Mouse (Mus musculus): Measurements from ENCODE around the gene Arid5b. TPM values are rescaled to one million over a fixed set of nuclear protein-coding genes. Genes with fewer than 3 reads are reported as not detected.

The Arid5b gene
- polyA plus RNA-seq, 1 experiment = 14.3 TPM

- Histone ChIP-seq H3K4me3 (replicated peaks; ENCODE audit: control insufficient read depth, low read depth, low read length) (no peak overlapping the region), H3K4me1 (ENCODE audit: control insufficient read depth, insufficient read depth, low read length) (peaks cover 4% of the 10 kb centered on the region), H3K27ac (ENCODE audit: control insufficient read depth, insufficient read depth, low read depth, low read length, poor library complexity) (peak overlapping the region; percentile 8; the same call in 1 of the 2 replicates)
- 3% methylated on average over 5 of the region's 5 CpGs for WGBS
- TF ChIP-seq POLR2A (IDR thresholded peaks at IDR 0.05; ENCODE audit: borderline replicate concordance, control insufficient read depth, low read depth, low read length) = no peak
- TF ChIP-seq CTCF (IDR thresholded peaks at IDR 0.05; ENCODE audit: control insufficient read depth, insufficient read depth, low read length) = 0 out of 2 replicates have a peak, but pooled peaks have one; percentile 13
Observed at GRCm38 (mm10) chr10:68238707-68239425, 39.7 kb downstream of the Arid5b start.

- H3K4me1 ChIP-seq (ENCODE audit: control insufficient read depth, insufficient read depth, low read length) = peaks cover 4% of the 10 kb centered on the region
- no peak for TF ChIP-seq POLR2A (IDR thresholded peaks at IDR 0.05; ENCODE audit: borderline replicate concordance, control insufficient read depth, low read depth, low read length)
- TF ChIP-seq CTCF (IDR thresholded peaks at IDR 0.05; ENCODE audit: control insufficient read depth, insufficient read depth, low read length) = no peak
- H3K4me3 ChIP-seq (replicated peaks; ENCODE audit: control insufficient read depth, low read depth, low read length) = no peak overlapping the region
- H3K27ac ChIP-seq (ENCODE audit: control insufficient read depth, insufficient read depth, low read depth, low read length, poor library complexity) = no peak overlapping the region; the same call in 1 of the 2 replicates
- WGBS = 69% methylated on average over 3 of the region's 3 CpGs
Observed at GRCm38 (mm10) chr10:68238182-68238581, 40.4 kb downstream of the Arid5b start.

GRCm38 (mm10) chr10:68236956-68237455, 41.5 kb downstream of the Arid5b start:
- Histone ChIP-seq H3K4me1 (ENCODE audit: control insufficient read depth, insufficient read depth, low read length) (peaks cover 4% of the 10 kb centered on the region), H3K27ac (ENCODE audit: control insufficient read depth, insufficient read depth, low read depth, low read length, poor library complexity) (no peak overlapping the region), H3K4me3 (replicated peaks; ENCODE audit: control insufficient read depth, low read depth, low read length) (no peak overlapping the region)
- 90% methylated on average over 14 of the region's 14 CpGs for WGBS
- TF ChIP-seq POLR2A (IDR thresholded peaks at IDR 0.05; ENCODE audit: borderline replicate concordance, control insufficient read depth, low read depth, low read length) = no peak
- no peak for TF ChIP-seq CTCF (IDR thresholded peaks at IDR 0.05; ENCODE audit: control insufficient read depth, insufficient read depth, low read length)

- no peak for TF ChIP-seq POLR2A (IDR thresholded peaks at IDR 0.05; ENCODE audit: borderline replicate concordance, control insufficient read depth, low read depth, low read length)
- TF ChIP-seq CTCF (IDR thresholded peaks at IDR 0.05; ENCODE audit: control insufficient read depth, insufficient read depth, low read length) = no peak
- Histone ChIP-seq H3K27ac (ENCODE audit: control insufficient read depth, insufficient read depth, low read depth, low read length, poor library complexity) (no peak overlapping the region), H3K4me1 (ENCODE audit: control insufficient read depth, insufficient read depth, low read length) (no peaks in the 10 kb centered on the region), H3K4me3 (replicated peaks; ENCODE audit: control insufficient read depth, low read depth, low read length) (no peak overlapping the region)
- 84% methylated on average over 18 of the region's 18 CpGs for WGBS
Observed at GRCm38 (mm10) chr10:68231385-68232182, 47.0 kb downstream of the Arid5b start.

GRCm38 (mm10) chr10:68230653-68231384, 47.7 kb downstream of the Arid5b start:
- Histone ChIP-seq H3K27ac (ENCODE audit: control insufficient read depth, insufficient read depth, low read depth, low read length, poor library complexity) (no peak overlapping the region), H3K4me3 (replicated peaks; ENCODE audit: control insufficient read depth, low read depth, low read length) (no peak overlapping the region), H3K4me1 (ENCODE audit: control insufficient read depth, insufficient read depth, low read length) (no peaks in the 10 kb centered on the region)
- TF ChIP-seq CTCF (IDR thresholded peaks at IDR 0.05; ENCODE audit: control insufficient read depth, insufficient read depth, low read length) = no peak
- no peak for TF ChIP-seq POLR2A (IDR thresholded peaks at IDR 0.05; ENCODE audit: borderline replicate concordance, control insufficient read depth, low read depth, low read length)
- WGBS = 90% methylated on average over 13 of the region's 13 CpGs

- Histone ChIP-seq H3K4me1 (ENCODE audit: control insufficient read depth, insufficient read depth, low read length) (no peaks in the 10 kb centered on the region), H3K4me3 (replicated peaks; ENCODE audit: control insufficient read depth, low read depth, low read length) (no peak overlapping the region), H3K27ac (ENCODE audit: control insufficient read depth, insufficient read depth, low read depth, low read length, poor library complexity) (no peak overlapping the region)
- no peak for TF ChIP-seq POLR2A (IDR thresholded peaks at IDR 0.05; ENCODE audit: borderline replicate concordance, control insufficient read depth, low read depth, low read length)
- no peak for TF ChIP-seq CTCF (IDR thresholded peaks at IDR 0.05; ENCODE audit: control insufficient read depth, insufficient read depth, low read length)
- WGBS = 82% methylated on average over 22 of the region's 22 CpGs
Observed at GRCm38 (mm10) chr10:68229640-68230565, 48.6 kb downstream of the Arid5b start.

- no peak overlapping the region for H3K27ac ChIP-seq (ENCODE audit: control insufficient read depth, insufficient read depth, low read depth, low read length, poor library complexity)
- TF ChIP-seq POLR2A (IDR thresholded peaks at IDR 0.05; ENCODE audit: borderline replicate concordance, control insufficient read depth, low read depth, low read length) (no peak), CTCF (IDR thresholded peaks at IDR 0.05; ENCODE audit: control insufficient read depth, insufficient read depth, low read length) (no peak)
- H3K4me3 ChIP-seq (replicated peaks; ENCODE audit: control insufficient read depth, low read depth, low read length) = no peak overlapping the region
- H3K4me1 ChIP-seq (ENCODE audit: control insufficient read depth, insufficient read depth, low read length) = no peaks in the 10 kb centered on the region
- WGBS = 90% methylated on average over 2 of the region's 2 CpGs
Observed at GRCm38 (mm10) chr10:68222676-68223075, 55.9 kb downstream of the Arid5b start.
